In the genomic region with DNA sequence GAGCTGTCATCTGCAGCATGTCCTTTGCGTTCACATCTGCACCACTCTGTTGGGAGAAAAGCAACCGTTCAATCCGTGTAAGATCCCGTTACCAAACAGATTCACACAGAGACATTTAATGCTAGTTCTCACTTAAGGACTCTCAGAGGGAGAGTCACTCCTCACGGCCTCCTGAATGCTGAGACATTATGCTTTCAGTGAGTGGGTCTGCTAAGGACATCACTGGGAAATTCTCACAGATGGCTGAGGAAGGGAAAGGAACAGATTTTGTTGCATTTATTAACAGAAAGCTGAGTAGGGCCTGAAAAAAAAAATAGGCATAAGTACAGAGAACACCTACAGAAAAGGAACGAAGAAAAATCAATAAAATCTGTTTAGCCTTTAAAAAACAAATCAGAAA, we compare ENCODE assay signal across 10 mouse cellular contexts. TPM values are rescaled to one million over a fixed set of nuclear protein-coding genes. Genes with fewer than 3 reads are reported as not detected.
"Had no signal": no experiment of that assay in that cellular context is flagged by ENCODE, and none has a peak within 500 bp of the region (broad histone marks: within the 10 kb centered on the region; RNA-seq: fewer than 3 reads in every experiment).

No protein-coding gene starts in this region.

- DNase-seq: kidney, adult 2 months; kidney, postnatal 25 days; lung, adult 2 months; lung, postnatal 36 days; retina, postnatal 1 day; thymus, postnatal 14 days had no signal

- ATAC-seq: intestine, embryonic 16.5 days; lung, postnatal 0 days; midbrain, embryonic 15.5 days had no signal

RNA-seq across cellular contexts. Expression of a gene that starts 37.5 kb away (rescaled TPM):
- total RNA-seq: layer of hippocampus, postnatal 14 days had no signal
